Comparison of ENCODE assay signal across 9 mouse cellular contexts in genomic region chr15:98389796-98390195, GRCm38 (mm10). TPM values are rescaled to one million over a fixed set of nuclear protein-coding genes. Genes with fewer than 3 reads are reported as not detected.
DNase-seq lines count a peak whose midpoint lies in the region; ATAC-seq and TF ChIP-seq lines count a peak whose summit lies in the region.
"Had no signal": no experiment of that assay in that cellular context is flagged by ENCODE, and none has a peak within 500 bp of the region (broad histone marks: within the 10 kb centered on the region; RNA-seq: fewer than 3 reads in every experiment).

No protein-coding gene starts in this region.

- H3K9ac ChIP-seq in CH12.LX (ENCODE audit: insufficient read depth, low read depth) = no peak overlapping the region
- H3K9ac ChIP-seq in heart, embryonic 15.5 days = no peak overlapping the region
- no peak overlapping the region for H3K9ac ChIP-seq in lung, embryonic 14.5 days
- H3K9ac ChIP-seq: limb, embryonic 12.5 days had no signal

- 0 out of 2 replicates have a peak, but pooled peaks have one; percentile 27 for ATAC-seq in heart, embryonic 15.5 days (replicated peaks; ENCODE audit: insufficient number of reproducible peaks, insufficient read depth, low FRiP score, low read depth)
- peak; percentile 17; the same call in 1 of the 2 replicates for ATAC-seq in lung, embryonic 14.5 days (ENCODE audit: insufficient read depth)

- WGBS in heart, embryonic 15.5 days = 26% methylated on average over 7 of the region's 7 CpGs
- whole genome bisulfite sequencing in lung, embryonic 14.5 days = 22% methylated on average over 7 of the region's 7 CpGs

- TF ChIP-seq POLR2A in CH12.LX (IDR thresholded peaks at IDR 0.05; ENCODE audit: low read depth, low read length) = no peak

- no peaks in the 10 kb centered on the region for H3K36me3 ChIP-seq in CH12.LX (replicated peaks in 1 of 2; ENCODE audit: control insufficient read depth in 1 of 2, insufficient read depth in 1 of 2, low read length in 1 of 2)
- H3K36me3 ChIP-seq in heart, embryonic 15.5 days = no peaks in the 10 kb centered on the region
- no peaks in the 10 kb centered on the region for H3K36me3 ChIP-seq in lung, embryonic 14.5 days (ENCODE audit: insufficient read depth)
- H3K36me3 ChIP-seq: limb, embryonic 12.5 days had no signal

- no peak overlapping the region for H3K4me3 ChIP-seq in CH12.LX (replicated peaks in 1 of 3; ENCODE audit: low read depth in 2 of 3, low read length in 2 of 3, poor library complexity in 1 of 3)
- H3K4me3 ChIP-seq in heart, embryonic 15.5 days = no peak overlapping the region
- H3K4me3 ChIP-seq in lung, embryonic 14.5 days (ENCODE audit: low read depth, low read length) = no peak overlapping the region
- H3K4me3 ChIP-seq: limb, embryonic 12.5 days had no signal

- TF ChIP-seq RAD21 in CH12.LX (IDR thresholded peaks at IDR 0.05; ENCODE audit: low read depth, low read length) = peak; percentile 97

- in situ Hi-C loops in CH12.LX (cut with MboI; ENCODE audit: low pct_ligation_motif_present, low pct_unique_long_range_greater_than_20kb, low sequenced_read_pairs) = loop anchor here (10.0 kb wide), 1 partner anchor 205 kb away; no protein-coding TSS in a partner anchor

- H3K4me2 ChIP-seq in CH12.LX (ENCODE audit: insufficient read depth, low read depth, poor library complexity, severe bottlenecking) = no peak overlapping the region
- no peak overlapping the region for H3K4me2 ChIP-seq in heart, embryonic 15.5 days
- H3K4me2 ChIP-seq in lung, embryonic 14.5 days = no peak overlapping the region
- H3K4me2 ChIP-seq: limb, embryonic 12.5 days had no signal

- no peak for TF ChIP-seq EP300 in CH12.LX (IDR thresholded peaks at IDR 0.05; ENCODE audit: low read length)

- H3K4me1 ChIP-seq in CH12.LX (ENCODE audit: control insufficient read depth in 1 of 2, insufficient read depth in 2 of 2) = peaks cover 0 to 14% of the 10 kb centered on the region in 2 experiments; a peak in 1 of 4 replicates
- H3K4me1 ChIP-seq in heart, embryonic 15.5 days (replicated peaks) = peaks cover 4% of the 10 kb centered on the region; the same call in 1 of the 2 replicates
- no peaks in the 10 kb centered on the region for H3K4me1 ChIP-seq in lung, embryonic 14.5 days (ENCODE audit: insufficient read depth)
- H3K4me1 ChIP-seq: limb, embryonic 12.5 days had no signal

- H3K9me3 ChIP-seq in CH12.LX (replicated peaks; ENCODE audit: low read length) = peaks cover under 1% of the 10 kb centered on the region
- no peaks in the 10 kb centered on the region for H3K9me3 ChIP-seq in heart, embryonic 15.5 days (replicated peaks)
- H3K9me3 ChIP-seq in lung, embryonic 14.5 days (ENCODE audit: low read depth, low read length) = no peaks in the 10 kb centered on the region

- dilution Hi-C loops in CH12.LX (cut with MboI; ENCODE audit: extremely low pct_ligation_motif_present, extremely low pct_unique_long_range_greater_than_20kb, low sequenced_read_pairs) = no loop called here

- peaks cover 9% of the 10 kb centered on the region for H3K27me3 ChIP-seq in CH12.LX (replicated peaks)
- no peaks in the 10 kb centered on the region for H3K27me3 ChIP-seq in heart, embryonic 15.5 days
- no peaks in the 10 kb centered on the region for H3K27me3 ChIP-seq in lung, embryonic 14.5 days (ENCODE audit: insufficient read depth, low read length)
- H3K27me3 ChIP-seq: limb, embryonic 12.5 days had no signal

- H3K79me2 ChIP-seq in CH12.LX (replicated peaks; ENCODE audit: control insufficient read depth, extremely low read depth, insufficient read depth, poor library complexity, severe bottlenecking) = no peaks in the 10 kb centered on the region

- peak; percentile 84 for DNase-seq in CH12.LX (ENCODE audit: extremely low read depth)
- peak; percentile 90 for DNase-seq in adrenal gland, postnatal 10 days
- DNase-seq in embryo, embryonic 11.5 days (ENCODE audit: low read depth, low spot score) = peak; percentile 54
- DNase-seq in kidney, postnatal 36 days = peak; percentile 61 to 89
- peak; percentile 86 for DNase-seq in lung, embryonic 14.5 days
- DNase-seq in ovary, postnatal 36 days (ENCODE audit: low spot score) = peak; percentile 79
- DNase-seq in urinary bladder, adult 18-20 months (ENCODE audit: low spot score in 2 of 2) = peak; percentile 49 to 66

- TF ChIP-seq CTCF in CH12.LX (conservative IDR thresholded peaks at IDR 0.05 in 1 of 2, IDR thresholded peaks at IDR 0.05 in 1 of 2; ENCODE audit: low read depth in 2 of 2, low read length in 2 of 2) = peak; percentile 89 to 96
- peak; percentile 91 for TF ChIP-seq CTCF in lung, embryonic 14.5 days (IDR thresholded peaks at IDR 0.05; ENCODE audit: low read depth)

- H3K27ac ChIP-seq in CH12.LX (ENCODE audit: insufficient read depth, low read depth) = no peak overlapping the region
- H3K27ac ChIP-seq in heart, embryonic 15.5 days = no peak overlapping the region
- no peak overlapping the region for H3K27ac ChIP-seq in lung, embryonic 14.5 days (ENCODE audit: low read depth)
- H3K27ac ChIP-seq: limb, embryonic 12.5 days had no signal

TF ChIP-seq in CH12.LX, 34 proteins besides CTCF, POLR2A, EP300 and RAD21:
- TF ChIP-seq NELFE (IDR thresholded peaks at IDR 0.05; ENCODE audit: low read depth, low read length) (0 out of 2 replicates have a peak, but pooled peaks have one; percentile 13), ZC3H11A (IDR thresholded peaks at IDR 0.05; ENCODE audit: low read depth, low read length) (peak; percentile 61), CHD2 (IDR thresholded peaks at IDR 0.05; ENCODE audit: low read length) (no peak), MYC (IDR thresholded peaks at IDR 0.05; ENCODE audit: low read depth, low read length) (peak; percentile 41; the same call in 1 of the 2 replicates), SMC3 (IDR thresholded peaks at IDR 0.05; ENCODE audit: low read depth, low read length) (peak; percentile 90), HCFC1 (IDR thresholded peaks at IDR 0.05; ENCODE audit: low read depth, low read length) (no peak)
TF ChIP-seq in CH12.LX: peak in this region for 4.

RNA-seq across cellular contexts. Expression of gene Olfr283, which starts 9.1 kb away (rescaled TPM):
- total RNA-seq in CH12.LX (2012; rRNA removed) = not detected in 2 replicates
- not detected in 2 replicates for total RNA-seq in CH12.LX (2014; rRNA removed)
- not detected in 2 replicates for polyA plus RNA-seq in CH12.LX (2012; ENCODE audit: insufficient read length, low read depth)
- total RNA-seq in adrenal gland, postnatal 10 days (2021) = not detected
- polyA plus RNA-seq in heart, embryonic 15.5 days (2015; fragmentation: Nextera tagmentation; extraction: Ambion mirVana) = not detected in 2 replicates
- not detected in 2 replicates for polyA plus RNA-seq in lung, embryonic 14.5 days (2014; fragmentation: Nextera tagmentation; extraction: Ambion mirVana)
- polyA plus RNA-seq: limb, embryonic 12.5 days had no signal

RNA-seq across cellular contexts. Expression of gene Olfr282, which starts 41.2 kb away (rescaled TPM):
- total RNA-seq in CH12.LX (2012; rRNA removed) = not detected in 2 replicates
- total RNA-seq in CH12.LX (2014; rRNA removed) = not detected in 2 replicates
- polyA plus RNA-seq in CH12.LX (2012; ENCODE audit: insufficient read length, low read depth) = not detected in 2 replicates
- not detected for total RNA-seq in adrenal gland, postnatal 10 days (2021)
- not detected in 2 replicates for polyA plus RNA-seq in heart, embryonic 15.5 days (2015; fragmentation: Nextera tagmentation; extraction: Ambion mirVana)
- polyA plus RNA-seq in lung, embryonic 14.5 days (2014; fragmentation: Nextera tagmentation; extraction: Ambion mirVana) = not detected in 2 replicates
- polyA plus RNA-seq: limb, embryonic 12.5 days had no signal

RNA-seq across cellular contexts. Expression of gene Olfr284, which starts 49.0 kb away (rescaled TPM):
- total RNA-seq in CH12.LX (2012; rRNA removed) (not detected in 2 replicates), CH12.LX (2014; rRNA removed) (not detected in 2 replicates)
- polyA plus RNA-seq in CH12.LX (2012; ENCODE audit: insufficient read length, low read depth) = not detected in 2 replicates
- not detected for total RNA-seq in adrenal gland, postnatal 10 days (2021)
- polyA plus RNA-seq in heart, embryonic 15.5 days (2015; fragmentation: Nextera tagmentation; extraction: Ambion mirVana) = not detected in 2 replicates
- not detected in 2 replicates for polyA plus RNA-seq in lung, embryonic 14.5 days (2014; fragmentation: Nextera tagmentation; extraction: Ambion mirVana)
- polyA plus RNA-seq: limb, embryonic 12.5 days had no signal
